ENCODE assay signal across 8 mouse cellular contexts in genomic region chr5:33819141-33819875, GRCm38 (mm10). TPM values are rescaled to one million over a fixed set of nuclear protein-coding genes. Genes with fewer than 3 reads are reported as not detected.
A peak's percentile ranks its signal among the peaks of the same experiment; 100 is the strongest.
DNase-seq lines count a peak whose midpoint lies in the region; ATAC-seq and TF ChIP-seq lines count a peak whose summit lies in the region.

No protein-coding gene starts in this region.

- no peak for TF ChIP-seq CTCF in midbrain, postnatal 0 days (IDR thresholded peaks at IDR 0.05)

- DNase-seq in kidney, adult 11 months = no peak
- DNase-seq in heart, postnatal 4 days = peak; percentile 40
- peak; percentile 12 for DNase-seq in left cerebral cortex, postnatal 4 days
- DNase-seq in midbrain, postnatal 0 days (ENCODE audit: low spot score) = peak; percentile 7
- peak; percentile 4 to 13 for DNase-seq in urinary bladder, postnatal 36 days (ENCODE audit: low spot score in 2 of 2)

- peak overlapping the region; percentile 93 for H3K4me2 ChIP-seq in kidney, embryonic 15.5 days
- H3K4me2 ChIP-seq in forebrain, embryonic 13.5 days = peak overlapping the region; percentile 88
- H3K4me2 ChIP-seq in midbrain, postnatal 0 days (ENCODE audit: low read depth, low read length, poor library complexity, severe bottlenecking) = peak overlapping the region; percentile 85

- 19% methylated on average over 9 of the region's 9 CpGs for WGBS in kidney, embryonic 15.5 days
- 6% methylated on average over 9 of the region's 9 CpGs for WGBS in forebrain, embryonic 13.5 days
- 8% methylated on average over 9 of the region's 9 CpGs for WGBS in midbrain, postnatal 0 days

- peak overlapping the region; percentile 99 for H3K4me3 ChIP-seq in kidney, embryonic 15.5 days (replicated peaks)
- H3K4me3 ChIP-seq in brown adipose tissue, adult 24 weeks (ENCODE audit: insufficient read depth, low read depth, low read length) = peak overlapping the region; percentile 73
- peak overlapping the region; percentile 100 for H3K4me3 ChIP-seq in forebrain, embryonic 13.5 days
- H3K4me3 ChIP-seq in midbrain, postnatal 0 days (ENCODE audit: low read depth, low read length) = peak overlapping the region; percentile 99

- H3K4me1 ChIP-seq in kidney, embryonic 15.5 days = peaks cover 31% of the 10 kb centered on the region
- no peaks in the 10 kb centered on the region; the same call in 1 of the 2 replicates for H3K4me1 ChIP-seq in brown adipose tissue, adult 24 weeks (ENCODE audit: control insufficient read depth, insufficient read depth, insufficient read length, low read length)
- peaks cover 35% of the 10 kb centered on the region for H3K4me1 ChIP-seq in forebrain, embryonic 13.5 days
- H3K4me1 ChIP-seq in midbrain, postnatal 0 days (ENCODE audit: insufficient read depth, low read length) = peaks cover 10% of the 10 kb centered on the region

- H3K27me3 ChIP-seq in kidney, embryonic 15.5 days = no peaks in the 10 kb centered on the region
- H3K27me3 ChIP-seq in forebrain, embryonic 13.5 days = no peaks in the 10 kb centered on the region
- no peaks in the 10 kb centered on the region for H3K27me3 ChIP-seq in midbrain, postnatal 0 days (ENCODE audit: insufficient read depth, low read length)

- H3K9ac ChIP-seq in kidney, embryonic 15.5 days = peak overlapping the region; percentile 98
- peak overlapping the region; percentile 100 for H3K9ac ChIP-seq in forebrain, embryonic 13.5 days
- peak overlapping the region; percentile 80 for H3K9ac ChIP-seq in midbrain, postnatal 0 days (replicated peaks; ENCODE audit: low read length, poor library complexity, severe bottlenecking)

- intact Hi-C loops in left cerebral cortex, postnatal 4 days (cut with DNase I) = loop anchor here (2.0 kb wide), 1 partner anchor 37 kb away; the partner anchor contains the start of gene Letm1

- H3K9me3 ChIP-seq in kidney, embryonic 15.5 days (replicated peaks) = no peaks in the 10 kb centered on the region
- H3K9me3 ChIP-seq in forebrain, embryonic 13.5 days (replicated peaks) = no peaks in the 10 kb centered on the region
- no peaks in the 10 kb centered on the region for H3K9me3 ChIP-seq in midbrain, postnatal 0 days (ENCODE audit: low read length)

- 0 out of 2 replicates have a peak, but pooled peaks cover 5% of the 10 kb centered on the region for H3K36me3 ChIP-seq in kidney, embryonic 15.5 days
- H3K36me3 ChIP-seq in forebrain, embryonic 13.5 days (ENCODE audit: poor library complexity, severe bottlenecking) = no peaks in the 10 kb centered on the region
- no peaks in the 10 kb centered on the region for H3K36me3 ChIP-seq in midbrain, postnatal 0 days (ENCODE audit: insufficient read depth, low read length)

- H3K27ac ChIP-seq in kidney, embryonic 15.5 days = peak overlapping the region; percentile 98
- no peak overlapping the region for H3K27ac ChIP-seq in brown adipose tissue, adult 24 weeks (replicated peaks; ENCODE audit: low read depth, low read length)
- peak overlapping the region; percentile 100 for H3K27ac ChIP-seq in forebrain, embryonic 13.5 days
- H3K27ac ChIP-seq in midbrain, postnatal 0 days (ENCODE audit: low read depth, low read length) = peak overlapping the region; percentile 100

- peak; percentile 27; the same call in 1 of the 2 replicates for ATAC-seq in kidney, embryonic 15.5 days (replicated peaks; ENCODE audit: low FRiP score)
- peak; percentile 39 for ATAC-seq in forebrain, embryonic 13.5 days
- ATAC-seq in midbrain, postnatal 0 days (ENCODE audit: low FRiP score) = peak; percentile 28; the same call in 1 of the 2 replicates

RNA-seq across cellular contexts. Expression of gene Nsd2, which starts 1.2 kb away (rescaled TPM):
- 45.2 and 45.4 TPM in 2 replicates for polyA plus RNA-seq in kidney, embryonic 15.5 days (2015; fragmentation: Nextera tagmentation; extraction: Ambion mirVana)
- 5.2 and 5.3 TPM in 2 replicates for polyA plus RNA-seq in brown adipose tissue, adult 24 weeks (2012; ENCODE audit: insufficient read depth, insufficient read length, missing spikeins)
- polyA plus RNA-seq in forebrain, embryonic 13.5 days (2015; fragmentation: Nextera tagmentation; extraction: Ambion mirVana) = 83.8 and 86.8 TPM in 2 replicates
- 100 to 1,000 TPM in 1 of 2 experiments, 10 to 100 TPM in 1; 96.1 to 104 TPM for total RNA-seq in heart, postnatal 4 days (2021)
- total RNA-seq in left cerebral cortex, postnatal 4 days (2021) = 100 to 1,000 TPM; 223 to 230 TPM
- 108 and 121 TPM in 2 replicates for total RNA-seq in midbrain, postnatal 0 days (2014; rRNA removed)
- 59.6 and 72.1 TPM in 2 replicates for polyA plus RNA-seq in midbrain, postnatal 0 days (2015; fragmentation: Nextera tagmentation; extraction: Ambion mirVana)

RNA-seq across cellular contexts. Expression of gene Letm1, which starts 36.7 kb away (rescaled TPM):
- 45.7 and 48.4 TPM in 2 replicates for polyA plus RNA-seq in kidney, embryonic 15.5 days (2015; fragmentation: Nextera tagmentation; extraction: Ambion mirVana)
- 124 and 126 TPM in 2 replicates for polyA plus RNA-seq in brown adipose tissue, adult 24 weeks (2012; ENCODE audit: insufficient read depth, insufficient read length, missing spikeins)
- polyA plus RNA-seq in forebrain, embryonic 13.5 days (2015; fragmentation: Nextera tagmentation; extraction: Ambion mirVana) = 47.5 and 50.4 TPM in 2 replicates
- 100 to 1,000 TPM; 101 to 103 TPM for total RNA-seq in heart, postnatal 4 days (2021)
- total RNA-seq in left cerebral cortex, postnatal 4 days (2021) = 100 to 1,000 TPM; 101 to 110 TPM
- total RNA-seq in midbrain, postnatal 0 days (2014; rRNA removed) = 44.1 and 61.7 TPM in 2 replicates
- 78.2 and 83.4 TPM in 2 replicates for polyA plus RNA-seq in midbrain, postnatal 0 days (2015; fragmentation: Nextera tagmentation; extraction: Ambion mirVana)
